Mouse (Mus musculus): ENCODE measurements around the gene Sergef. TPM values are rescaled to one million over a fixed set of nuclear protein-coding genes. Genes with fewer than 3 reads are reported as not detected.
A peak's percentile ranks its signal among the peaks of the same experiment; 100 is the strongest.

The Sergef gene
- total RNA-seq, 2 experiments from 2014 or later = 47.3 to 54.1 TPM

DNA sequence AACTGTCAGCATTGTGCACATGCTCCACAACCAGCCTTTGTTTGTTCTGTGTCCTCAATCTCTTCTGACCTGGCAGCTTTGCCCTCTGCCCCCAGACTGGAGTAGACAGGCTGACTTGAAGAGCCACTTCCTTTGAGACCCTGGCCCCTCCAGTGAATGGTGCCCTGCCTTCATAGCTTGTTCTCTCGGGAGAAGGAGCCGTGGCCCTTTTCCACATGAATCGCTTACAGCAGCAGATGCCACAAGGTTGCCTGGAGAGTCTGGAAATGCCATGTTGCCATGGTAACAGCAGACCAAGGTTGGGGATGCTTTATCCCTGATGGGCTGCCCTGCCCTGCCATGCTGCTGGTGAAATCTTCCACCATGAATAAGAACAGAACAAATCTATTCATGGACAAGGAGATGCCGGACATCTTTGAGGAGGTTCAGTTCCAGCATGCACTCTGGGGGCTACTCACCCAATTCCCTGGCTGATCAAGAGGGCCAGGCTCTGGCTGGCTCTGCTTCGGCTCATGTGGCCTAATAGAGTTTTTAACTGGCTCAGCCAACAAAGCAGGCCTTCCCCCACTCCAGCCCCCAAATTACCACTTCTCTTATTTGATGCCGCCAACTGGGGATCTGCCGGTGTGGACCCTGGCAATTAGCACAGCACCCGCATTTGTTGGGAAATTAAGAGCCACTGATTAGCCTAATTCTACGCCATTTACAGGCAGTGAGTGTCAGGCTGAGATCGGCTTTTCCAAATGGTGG is 185.5 kb downstream of the Sergef start:
- peak in 1 of 2 experiments; percentile 40 for DNase-seq (ENCODE audit: low spot score in 2 of 2)
- peak overlapping the region; percentile 57 for H3K27ac ChIP-seq
- TF ChIP-seq CTCF (conservative IDR thresholded peaks at IDR 0.05) = no peak
- no peak overlapping the region for H3K4me3 ChIP-seq

- Histone ChIP-seq H3K27ac (peak overlapping the region; percentile 87), H3K4me3 (no peak overlapping the region)
- DNase-seq (ENCODE audit: low spot score in 2 of 2) = no peak
- TF ChIP-seq CTCF (conservative IDR thresholded peaks at IDR 0.05) = no peak
Observed at GRCm38 (mm10) chr7:46448922-46449645, 190.5 kb downstream of the Sergef start.

- peak overlapping the region; percentile 54 for H3K27ac ChIP-seq
- no peak for DNase-seq (ENCODE audit: low spot score in 2 of 2)
- TF ChIP-seq CTCF (conservative IDR thresholded peaks at IDR 0.05) = no peak
Observed at GRCm38 (mm10) chr7:46447473-46448165, 192.0 kb downstream of the Sergef start.

GRCm38 (mm10) chr7:46445896-46446295 is 193.7 kb downstream of the Sergef start:
- H3K27ac ChIP-seq = no peak overlapping the region

More at GRCm38 (mm10) chr7:46447473-46448165, 192.0 kb downstream of the Sergef start:
- no peak overlapping the region for H3K4me3 ChIP-seq

GRCm38 (mm10) chr7:46443163-46443562 is 196.4 kb downstream of the Sergef start:
- DNase-seq (ENCODE audit: low spot score in 2 of 2) = no peak
- no peak for TF ChIP-seq CTCF (conservative IDR thresholded peaks at IDR 0.05)
- Histone ChIP-seq H3K27ac (no peak overlapping the region), H3K4me3 (no peak overlapping the region)

More at GRCm38 (mm10) chr7:46445896-46446295, 193.7 kb downstream of the Sergef start:
- no peak for TF ChIP-seq CTCF (conservative IDR thresholded peaks at IDR 0.05)
- no peak overlapping the region for H3K4me3 ChIP-seq
- no peak for DNase-seq (ENCODE audit: low spot score in 2 of 2)

- DNase-seq (ENCODE audit: low spot score in 2 of 2) = no peak
- Histone ChIP-seq H3K4me3 (no peak overlapping the region), H3K27ac (peak overlapping the region; percentile 39; the same call in 1 of the 2 replicates)
- no peak for TF ChIP-seq CTCF (conservative IDR thresholded peaks at IDR 0.05)
Observed at GRCm38 (mm10) chr7:46438537-46439141, 201.0 kb downstream of the Sergef start.

- TF ChIP-seq CTCF (conservative IDR thresholded peaks at IDR 0.05) = peak; percentile 58
- H3K4me3 ChIP-seq = no peak overlapping the region
- no peak overlapping the region for H3K27ac ChIP-seq
- no peak for DNase-seq (ENCODE audit: low spot score in 2 of 2)
Observed at GRCm38 (mm10) chr7:46435833-46436232, 203.8 kb downstream of the Sergef start.

- Histone ChIP-seq H3K4me3 (no peak overlapping the region), H3K27ac (no peak overlapping the region)
- no peak for TF ChIP-seq CTCF (conservative IDR thresholded peaks at IDR 0.05)
- DNase-seq (ENCODE audit: low spot score in 2 of 2) = no peak
Observed at GRCm38 (mm10) chr7:46433874-46434273, 205.7 kb downstream of the Sergef start.

GRCm38 (mm10) chr7:46425012-46425411 is 214.6 kb downstream of the Sergef start:
- H3K27ac ChIP-seq = peak overlapping the region; percentile 53; the same call in 1 of the 2 replicates
- no peak for DNase-seq (ENCODE audit: low spot score in 2 of 2)
- H3K4me3 ChIP-seq = no peak overlapping the region
- TF ChIP-seq CTCF (conservative IDR thresholded peaks at IDR 0.05) = no peak

GRCm38 (mm10) chr7:46423951-46424350 is 215.7 kb downstream of the Sergef start:
- no peak for TF ChIP-seq CTCF (conservative IDR thresholded peaks at IDR 0.05)
- Histone ChIP-seq H3K4me3 (no peak overlapping the region), H3K27ac (peak overlapping the region; percentile 92; the same call in 1 of the 2 replicates)
- no peak for DNase-seq (ENCODE audit: low spot score in 2 of 2)

DNA sequence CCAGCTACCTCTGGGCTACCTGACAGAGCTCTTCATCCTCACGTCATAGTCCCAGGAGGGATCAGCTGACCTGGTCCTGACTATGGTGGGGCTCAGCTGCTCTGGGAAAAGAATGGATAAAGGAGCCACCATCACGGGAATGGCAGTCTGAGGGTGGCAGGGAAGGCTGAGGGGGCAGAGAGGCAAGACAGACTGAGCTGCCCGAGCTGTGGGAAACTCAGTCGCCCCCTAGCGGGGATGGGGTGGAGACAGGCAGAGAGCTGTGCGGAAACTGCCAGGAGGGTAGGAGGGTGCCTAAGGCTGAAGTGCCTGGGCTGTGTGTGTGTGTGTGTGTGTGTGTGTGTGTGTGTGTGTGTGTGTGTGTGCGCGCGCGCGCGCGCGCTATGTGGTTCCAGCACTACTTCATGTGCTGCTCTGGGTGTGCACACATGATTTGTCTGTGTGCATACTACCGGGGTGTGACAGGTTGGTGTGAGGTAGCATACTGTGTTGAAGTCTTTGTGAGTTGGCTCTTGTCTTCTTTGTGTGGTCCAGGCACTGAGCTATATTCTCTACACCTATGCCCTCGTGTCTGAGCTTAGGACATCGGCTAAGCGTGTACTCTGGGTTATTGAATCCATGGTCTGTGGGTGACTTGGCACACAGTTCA is 216.7 kb downstream of the Sergef start:
- H3K27ac ChIP-seq = peak overlapping the region; percentile 92
- peak; percentile 77 for TF ChIP-seq CTCF (conservative IDR thresholded peaks at IDR 0.05)
- peak; percentile 82 for DNase-seq (ENCODE audit: low spot score in 2 of 2)
- peak overlapping the region; percentile 29; the same call in 1 of the 2 replicates for H3K4me3 ChIP-seq

Data from layer of hippocampus, adult 2 months (tissue).